Mouse (Mus musculus) olfactory bulb, adult 2 months (tissue): ENCODE measurements around the gene Rgl1.

Experiments
- CTCF ChIP-seq: fragments of 200-500 bp; IDR thresholded peaks from 2 replicates; pipeline ENCODE4 v1.5.1; 2012; ENCODE audit warnings: low read depth, mild to moderate bottlenecking, low read length, moderate library complexity; ENCODE audit not compliant: insufficient read depth
- POLR2A ChIP-seq: fragments of 200-500 bp; IDR thresholded peaks from 2 replicates; pipeline ENCODE4 v1.6.1; 2012; ENCODE audit warnings: mild to moderate bottlenecking, low read depth, low read length, moderate library complexity; ENCODE audit not compliant: insufficient read depth

GRCm38 (mm10) chr1:152609547-152609946 lies 156.6 kb downstream of the Rgl1 start:
- TF ChIP-seq CTCF (no peak), POLR2A (no peak)
